Mouse (Mus musculus): ENCODE data around the gene Srbd1.

Srbd1 gene

GRCm38 (mm10) chr17:86035146-86035545 lies 109.8 kb downstream of the Srbd1 start:
- no peak for DNase-seq (ENCODE audit: low spot score in 2 of 2)

- DNase-seq (ENCODE audit: low spot score in 2 of 2) = no peak
Measured at GRCm38 (mm10) chr17:86034641-86035040, 110.3 kb downstream of the Srbd1 start.

GRCm38 (mm10) chr17:86032113-86032714 lies 112.8 kb downstream of the Srbd1 start:
- no peak for DNase-seq (ENCODE audit: low spot score in 2 of 2)

- DNase-seq (ENCODE audit: low spot score in 2 of 2) = no peak
Measured at GRCm38 (mm10) chr17:86030016-86030415, 115.0 kb downstream of the Srbd1 start.

GRCm38 (mm10) chr17:86029175-86029574 lies 115.8 kb downstream of the Srbd1 start:
- no peak for DNase-seq (ENCODE audit: low spot score in 2 of 2)

GRCm38 (mm10) chr17:86027577-86028199 lies 117.3 kb downstream of the Srbd1 start:
- DNase-seq (ENCODE audit: low spot score in 2 of 2) = no peak

GRCm38 (mm10) chr17:86024589-86024988 lies 120.4 kb downstream of the Srbd1 start:
- no peak for DNase-seq (ENCODE audit: low spot score in 2 of 2)

GRCm38 (mm10) chr17:86022366-86022765 lies 122.6 kb downstream of the Srbd1 start:
- no peak for DNase-seq (ENCODE audit: low spot score in 2 of 2)

- no peak for DNase-seq (ENCODE audit: low spot score in 2 of 2)
Measured at GRCm38 (mm10) chr17:86021815-86022214, 123.2 kb downstream of the Srbd1 start.

- DNase-seq (ENCODE audit: low spot score in 2 of 2) = no peak
Measured at GRCm38 (mm10) chr17:86021231-86021630, 123.7 kb downstream of the Srbd1 start.

- DNase-seq (ENCODE audit: low spot score in 2 of 2) = no peak
Measured at GRCm38 (mm10) chr17:86019793-86020192, 125.2 kb downstream of the Srbd1 start.

- DNase-seq (ENCODE audit: low spot score in 2 of 2) = no peak
Measured at GRCm38 (mm10) chr17:86014246-86014645, 130.7 kb downstream of the Srbd1 start.

GRCm38 (mm10) chr17:86012576-86012975 lies 132.4 kb downstream of the Srbd1 start:
- no peak for DNase-seq (ENCODE audit: low spot score in 2 of 2)

GRCm38 (mm10) chr17:86011849-86012248 lies 133.1 kb downstream of the Srbd1 start:
- no peak for DNase-seq (ENCODE audit: low spot score in 2 of 2)

GRCm38 (mm10) chr17:86008401-86008800 lies 136.6 kb downstream of the Srbd1 start:
- DNase-seq (ENCODE audit: low spot score in 2 of 2) = no peak

- DNase-seq (ENCODE audit: low spot score in 2 of 2) = no peak
Measured at GRCm38 (mm10) chr17:86002113-86002512, 142.9 kb downstream of the Srbd1 start.

- no peak for DNase-seq (ENCODE audit: low spot score in 2 of 2)
Measured at GRCm38 (mm10) chr17:86001667-86002066, 143.3 kb downstream of the Srbd1 start.

- DNase-seq (ENCODE audit: low spot score in 2 of 2) = peak; percentile 50 to 73
Measured at GRCm38 (mm10) chr17:85995727-85996126, 149.2 kb downstream of the Srbd1 start.

- no peak for DNase-seq (ENCODE audit: low spot score in 2 of 2)
Measured at GRCm38 (mm10) chr17:85995086-85995485, 149.9 kb downstream of the Srbd1 start.

GRCm38 (mm10) chr17:85989058-85989769 lies 155.8 kb downstream of the Srbd1 start:
- DNase-seq (ENCODE audit: low spot score in 2 of 2) = no peak

- no peak for DNase-seq (ENCODE audit: low spot score in 2 of 2)
Measured at GRCm38 (mm10) chr17:85987531-85987930, 157.4 kb downstream of the Srbd1 start.

GRCm38 (mm10) chr17:85986624-85987023 lies 158.4 kb downstream of the Srbd1 start:
- DNase-seq (ENCODE audit: low spot score in 2 of 2) = no peak

- no peak for DNase-seq (ENCODE audit: low spot score in 2 of 2)
Measured at GRCm38 (mm10) chr17:85986181-85986580, 158.8 kb downstream of the Srbd1 start.
